Comparison of ENCODE assay signal across 10 mouse cellular contexts in genomic region chr8:121871833-121872440, GRCm38 (mm10). TPM values are rescaled to one million over a fixed set of nuclear protein-coding genes. Genes with fewer than 3 reads are reported as not detected.
A peak's percentile ranks its signal among the peaks of the same experiment; 100 is the strongest.
DNase-seq lines count a peak whose midpoint lies in the region; ATAC-seq and TF ChIP-seq lines count a peak whose summit lies in the region.
"Had no signal": no experiment of that assay in that cellular context is flagged by ENCODE, and none has a peak within 500 bp of the region (broad histone marks: within the 10 kb centered on the region; RNA-seq: fewer than 3 reads in every experiment).

No protein-coding gene starts in this region.

- H3K9me3 ChIP-seq in heart, embryonic 10.5 days = no peaks in the 10 kb centered on the region
- no peaks in the 10 kb centered on the region for H3K9me3 ChIP-seq in midbrain, embryonic 14.5 days (ENCODE audit: control insufficient read depth, low read length)
- no peaks in the 10 kb centered on the region for H3K9me3 ChIP-seq in midbrain, embryonic 10.5 days (replicated peaks)

- no peak for DNase-seq in heart, embryonic 10.5 days (ENCODE audit: low spot score)
- DNase-seq in heart, adult 9 months (ENCODE audit: low spot score in 2 of 2) = no peak
- DNase-seq in midbrain, embryonic 14.5 days = peak; percentile 40
- no peak for DNase-seq in midbrain, embryonic 10.5 days (ENCODE audit: low spot score)
- DNase-seq in spleen, adult 18-20 months = no peak
- DNase-seq: kidney, adult 11 months had no signal

- no peak for TF ChIP-seq CTCF in olfactory bulb, adult 2 months (IDR thresholded peaks at IDR 0.05; ENCODE audit: insufficient read depth, low read depth, low read length)

- peaks cover 36% of the 10 kb centered on the region for H3K4me1 ChIP-seq in heart, embryonic 10.5 days
- H3K4me1 ChIP-seq in midbrain, embryonic 14.5 days (ENCODE audit: control insufficient read depth, insufficient read depth, low read length) = peaks cover 9% of the 10 kb centered on the region; the same call in 1 of the 2 replicates
- H3K4me1 ChIP-seq in midbrain, embryonic 10.5 days = peaks cover 26% of the 10 kb centered on the region
- peaks cover 44% of the 10 kb centered on the region for H3K4me1 ChIP-seq in olfactory bulb, adult 2 months (ENCODE audit: control insufficient read depth, insufficient read depth, low read length)

- no peak for ATAC-seq in midbrain, embryonic 14.5 days (ENCODE audit: low FRiP score, low TSS enrichment)
- ATAC-seq in erythroid progenitor cell, adult 5-6 weeks (replicated peaks; ENCODE audit: low FRiP score, poor library complexity, severe bottlenecking) = peak; percentile 40; the same call in 1 of the 2 replicates
- no peak for ATAC-seq in cerebellum, adult (ENCODE audit: insufficient number of reproducible peaks, low FRiP score, low TSS enrichment)

- H3K9ac ChIP-seq in midbrain, embryonic 14.5 days (replicated peaks; ENCODE audit: low read length) = no peak overlapping the region

- TF ChIP-seq POLR2A in olfactory bulb, adult 2 months (IDR thresholded peaks at IDR 0.05; ENCODE audit: insufficient read depth, low read depth, low read length) = no peak

- 39% methylated on average over 10 of the region's 10 CpGs for WGBS in heart, embryonic 10.5 days
- WGBS in midbrain, embryonic 14.5 days = 37% methylated on average over 10 of the region's 10 CpGs
- WGBS in midbrain, embryonic 10.5 days = 51% methylated on average over 10 of the region's 10 CpGs
- WGBS in olfactory bulb, adult 2 months = 8% methylated on average over 10 of the region's 10 CpGs

- H3K4me3 ChIP-seq in heart, embryonic 10.5 days = peak overlapping the region; percentile 10
- no peak overlapping the region for H3K4me3 ChIP-seq in midbrain, embryonic 14.5 days (replicated peaks; ENCODE audit: low read depth, low read length)
- no peak overlapping the region for H3K4me3 ChIP-seq in midbrain, embryonic 10.5 days
- H3K4me3 ChIP-seq in olfactory bulb, adult 2 months (ENCODE audit: insufficient read depth, low read depth, low read length) = no peak overlapping the region

- no peak overlapping the region for H3K4me2 ChIP-seq in midbrain, embryonic 14.5 days (ENCODE audit: low read length)

- no peaks in the 10 kb centered on the region for H3K36me3 ChIP-seq in heart, embryonic 10.5 days
- H3K36me3 ChIP-seq in midbrain, embryonic 14.5 days (ENCODE audit: control insufficient read depth, insufficient read depth, low read length) = no peaks in the 10 kb centered on the region
- no peaks in the 10 kb centered on the region for H3K36me3 ChIP-seq in midbrain, embryonic 10.5 days

- peaks cover 24% of the 10 kb centered on the region for H3K27me3 ChIP-seq in heart, embryonic 10.5 days (ENCODE audit: insufficient read depth, poor library complexity, severe bottlenecking)
- H3K27me3 ChIP-seq in midbrain, embryonic 14.5 days (ENCODE audit: control insufficient read depth, insufficient read depth, low read length) = no peaks in the 10 kb centered on the region
- H3K27me3 ChIP-seq in midbrain, embryonic 10.5 days (ENCODE audit: low read depth, poor library complexity, severe bottlenecking) = peaks cover 7% of the 10 kb centered on the region; the same call in 1 of the 2 replicates
- H3K27me3 ChIP-seq: CH12.LX had no signal

- peak overlapping the region; percentile 48; the same call in 1 of the 2 replicates for H3K27ac ChIP-seq in heart, embryonic 10.5 days
- no peak overlapping the region for H3K27ac ChIP-seq in midbrain, embryonic 14.5 days (replicated peaks; ENCODE audit: low read depth, low read length)
- H3K27ac ChIP-seq in midbrain, embryonic 10.5 days (replicated peaks) = no peak overlapping the region
- peak overlapping the region; percentile 71 for H3K27ac ChIP-seq in olfactory bulb, adult 2 months (ENCODE audit: insufficient read depth, low read depth, low read length)

RNA-seq across cellular contexts. Expression of gene Slc7a5, which starts 35.6 kb away (rescaled TPM):
- polyA plus RNA-seq in heart, embryonic 10.5 days (2016; fragmentation: Nextera tagmentation; extraction: Ambion mirVana) = 18.7 and 20.9 TPM in 2 replicates
- 42.0 and 54.0 TPM in 2 replicates for polyA plus RNA-seq in midbrain, embryonic 14.5 days (2014; fragmentation: Nextera tagmentation; extraction: Ambion mirVana)
- 29.3 and 32.7 TPM in 2 replicates for polyA plus RNA-seq in midbrain, embryonic 10.5 days (2016; fragmentation: Nextera tagmentation; extraction: Ambion mirVana)
- 204 and 216 TPM in 2 replicates for total RNA-seq in erythroid progenitor cell, adult 5-6 weeks (2015; ENCODE audit: low replicate concordance)
- 167 and 189 TPM in 2 replicates for total RNA-seq in erythroid progenitor cell, adult 5-6 weeks (2017; ENCODE audit: low replicate concordance)
- not detected in 2 replicates for polyA plus RNA-seq in olfactory bulb, adult 2 months (2012; ENCODE audit: insufficient read depth, insufficient read length, low replicate concordance, missing spikeins)

RNA-seq across cellular contexts. Expression of gene Klhdc4, which starts 42.6 kb away (rescaled TPM):
- polyA plus RNA-seq in heart, embryonic 10.5 days (2016; fragmentation: Nextera tagmentation; extraction: Ambion mirVana) = 44.3 and 54.4 TPM in 2 replicates
- 38.5 and 41.7 TPM in 2 replicates for polyA plus RNA-seq in midbrain, embryonic 14.5 days (2014; fragmentation: Nextera tagmentation; extraction: Ambion mirVana)
- polyA plus RNA-seq in midbrain, embryonic 10.5 days (2016; fragmentation: Nextera tagmentation; extraction: Ambion mirVana) = 62.1 and 64.1 TPM in 2 replicates
- 7.9 and 16.3 TPM in 2 replicates for total RNA-seq in erythroid progenitor cell, adult 5-6 weeks (2015; ENCODE audit: low replicate concordance)
- total RNA-seq in erythroid progenitor cell, adult 5-6 weeks (2017; ENCODE audit: low replicate concordance) = 15.7 and 17.9 TPM in 2 replicates
- polyA plus RNA-seq in olfactory bulb, adult 2 months (2012; ENCODE audit: insufficient read depth, insufficient read length, low replicate concordance, missing spikeins) = not detected in 2 replicates

Comparison
In these comparisons a context has a peak if more than half of its experiments do, and no peak if none do; other contexts are left out.
1. H3K27ac ChIP-seq: peak in heart, embryonic 10.5 days (single experiment) and olfactory bulb, adult 2 months (single experiment); none in midbrain, embryonic 14.5 days (single experiment) and midbrain, embryonic 10.5 days (single experiment).
2. RNA of gene Slc7a5, which starts 35.6 kb away (polyA plus RNA-seq): 42.0 to 54.0 TPM in midbrain, embryonic 14.5 days, 29.3 to 32.7 TPM in midbrain, embryonic 10.5 days and 18.7 to 20.9 TPM in heart, embryonic 10.5 days; not detected in olfactory bulb, adult 2 months; every median in the first group is over 10 times any median in the second.
3. RNA of gene Klhdc4, which starts 42.6 kb away (polyA plus RNA-seq): 62.1 to 64.1 TPM in midbrain, embryonic 10.5 days, 44.3 to 54.4 TPM in heart, embryonic 10.5 days and 38.5 to 41.7 TPM in midbrain, embryonic 14.5 days; not detected in olfactory bulb, adult 2 months; every median in the first group is over 10 times any median in the second.